Mouse (Mus musculus) CH12.LX (cell line): ENCODE measurements at regions not wholly inside any gene's neighbourhood (a gene's known extent, or its start where the extent isn't known, plus 50 kb on each side); places are given as distances from the start of the nearest gene placed in this dataset.

Experiments used
- DNase-seq: peaks from one replicate; pipeline ENCODE4 v3.0.0-alpha.2; 2013; ENCODE audit errors: extremely low read depth
- H3K27ac ChIP-seq: 2 replicates; pipeline ENCODE4 v1.5.1; 2012; ENCODE audit warnings: low read depth, mild to moderate bottlenecking, control low read depth, moderate library complexity; ENCODE audit not compliant: insufficient read depth
- H3K27me3 ChIP-seq: replicated peaks from 2 replicates; pipeline ENCODE3; 2012; ENCODE audit warnings: inconsistent platforms
- H3K36me3 ChIP-seq, 2 experiments: replicated peaks in 1 of 2; 2 replicates each; pipeline versions ENCODE3 to v1.6.1; 2012; ENCODE audit warnings: inconsistent platforms in 1 of 2, low read length in 1 of 2, mild to moderate bottlenecking in 1 of 2, mixed read lengths in 1 of 2, moderate library complexity in 1 of 2; ENCODE audit not compliant: control insufficient read depth in 1 of 2, insufficient read depth in 1 of 2
- H3K4me1 ChIP-seq, 2 experiments: 2 replicates each; pipeline ENCODE4 v1.6.1; 2012; ENCODE audit warnings: inconsistent platforms in 1 of 2, moderate library complexity in 1 of 2; ENCODE audit not compliant: insufficient read depth in 2 of 2, control insufficient read depth in 1 of 2
- H3K4me2 ChIP-seq: 2 replicates; pipeline ENCODE4 v1.6.1; 2012; ENCODE audit warnings: low read depth, mild to moderate bottlenecking, control low read depth; ENCODE audit not compliant: poor library complexity, insufficient read depth, severe bottlenecking
- H3K4me3 ChIP-seq, 3 experiments: fragments of 150-350 bp in 1 of 3; sonication (generic) in 1 of 3; replicated peaks in 1 of 3; 2 replicates each; pipeline versions ENCODE3 to v1.5.1; 2011 to 2012; ENCODE audit warnings: low read depth in 2 of 3, low read length in 2 of 3, mild to moderate bottlenecking in 2 of 3, moderate library complexity in 2 of 3, control low read depth in 1 of 3, improper control_type of control experiment in 1 of 3, inconsistent platforms in 1 of 3, mixed read lengths in 1 of 3; ENCODE audit not compliant: poor library complexity in 1 of 3
- H3K79me2 ChIP-seq: replicated peaks from 2 replicates; pipeline ENCODE4 v1.6.1; 2012; ENCODE audit warnings: mild to moderate bottlenecking, moderate library complexity; ENCODE audit not compliant: control insufficient read depth, poor library complexity, insufficient read depth, severe bottlenecking; ENCODE audit errors: extremely low read depth
- H3K9ac ChIP-seq: 2 replicates; pipeline ENCODE4 v1.6.1; 2012; ENCODE audit warnings: low read depth, mild to moderate bottlenecking, control low read depth, moderate library complexity; ENCODE audit not compliant: insufficient read depth
- H3K9me3 ChIP-seq: replicated peaks from 2 replicates; pipeline ENCODE3; 2012; ENCODE audit warnings: low read length, inconsistent platforms, mixed read lengths
- BHLHE40 ChIP-seq: IDR thresholded peaks from 2 replicates; pipeline ENCODE4 v1.6.1; 2011; ENCODE audit warnings: mild to moderate bottlenecking, low read depth, low read length, improper control_type of control experiment
- CHD2 ChIP-seq: IDR thresholded peaks from 2 replicates; pipeline ENCODE4 v1.6.1; 2011; ENCODE audit warnings: low read length, improper control_type of control experiment
- CTCF ChIP-seq, 2 experiments: IDR thresholded peaks in 1 of 2; conservative IDR thresholded peaks in 1 of 2; 2 replicates each; pipeline ENCODE4 v1.5.1; 2011 to 2012; ENCODE audit warnings: low read depth in 2 of 2, low read length in 2 of 2, improper control_type of control experiment in 1 of 2, inconsistent platforms in 1 of 2, mild to moderate bottlenecking in 1 of 2, moderate library complexity in 1 of 2
- E2F4 ChIP-seq: IDR thresholded peaks from 2 replicates; pipeline ENCODE4 v1.6.1; 2011; ENCODE audit warnings: low read depth, low read length, improper control_type of control experiment; ENCODE audit not compliant: insufficient replicate concordance
- ELF1 ChIP-seq: IDR thresholded peaks from 2 replicates; pipeline ENCODE4 v1.6.1; 2014; ENCODE audit warnings: low read depth, mild to moderate bottlenecking, inconsistent platforms, low read length, improper control_type of control experiment
- ETS1 ChIP-seq: conservative IDR thresholded peaks from 2 replicates; pipeline ENCODE4 v1.6.1; 2012; ENCODE audit warnings: low read depth, mild to moderate bottlenecking, inconsistent platforms, low read length, improper control_type of control experiment, moderate library complexity
- IRF4 ChIP-seq: IDR thresholded peaks from 2 replicates; pipeline ENCODE4 v1.6.1; 2014; ENCODE audit warnings: low read depth, mild to moderate bottlenecking, inconsistent platforms, low read length, improper control_type of control experiment
- JUN ChIP-seq: IDR thresholded peaks from 2 replicates; pipeline ENCODE4 v1.6.1; 2011; ENCODE audit warnings: low read depth, mild to moderate bottlenecking, low read length, improper control_type of control experiment, moderate library complexity; ENCODE audit not compliant: insufficient read depth
- MAFK ChIP-seq: IDR thresholded peaks from 2 replicates; pipeline ENCODE4 v1.6.1; 2011; ENCODE audit warnings: low read length, improper control_type of control experiment; ENCODE audit not compliant: insufficient replicate concordance
- MAZ ChIP-seq: IDR thresholded peaks from 2 replicates; pipeline ENCODE4 v1.6.1; 2012; ENCODE audit warnings: low read depth, mild to moderate bottlenecking, inconsistent platforms, low read length, improper control_type of control experiment, moderate library complexity
- MEF2A ChIP-seq: IDR thresholded peaks from 2 replicates; pipeline ENCODE4 v1.6.1; 2014; ENCODE audit warnings: low read depth, mild to moderate bottlenecking, inconsistent platforms, low read length, improper control_type of control experiment, borderline replicate concordance
- MXI1 ChIP-seq: IDR thresholded peaks from 2 replicates; pipeline ENCODE4 v1.6.1; 2011; ENCODE audit warnings: mild to moderate bottlenecking, low read depth, low read length, improper control_type of control experiment
- MYC ChIP-seq: IDR thresholded peaks from 2 replicates; pipeline ENCODE4 v1.6.1; 2011; ENCODE audit warnings: low read depth, mild to moderate bottlenecking, improper control_type of control experiment, low read length
- NELFE ChIP-seq: IDR thresholded peaks from 2 replicates; pipeline ENCODE4 v1.6.1; 2011; ENCODE audit warnings: low read depth, low read length, improper control_type of control experiment
- PAX5 ChIP-seq: IDR thresholded peaks from 2 replicates; pipeline ENCODE4 v1.6.1; 2012; ENCODE audit warnings: low read length, inconsistent platforms, mixed read lengths
- POLR2AphosphoS2 ChIP-seq: IDR thresholded peaks from 2 replicates; pipeline ENCODE4 v1.6.1; 2011; ENCODE audit warnings: low read depth, low read length, improper control_type of control experiment
- SIN3A ChIP-seq: IDR thresholded peaks from 2 replicates; pipeline ENCODE4 v1.6.1; 2012; ENCODE audit warnings: low read length, improper control_type of control experiment, inconsistent platforms
- SMC3 ChIP-seq: IDR thresholded peaks from 2 replicates; pipeline ENCODE4 v1.6.1; 2011; ENCODE audit warnings: low read depth, low read length, improper control_type of control experiment
- TCF12 ChIP-seq: IDR thresholded peaks from 2 replicates; pipeline ENCODE4 v1.6.1; 2014; ENCODE audit warnings: low read depth, mild to moderate bottlenecking, inconsistent platforms, low read length, improper control_type of control experiment
- UBTF ChIP-seq: IDR thresholded peaks from 2 replicates; pipeline ENCODE4 v1.6.1; 2012; ENCODE audit warnings: low read depth, mild to moderate bottlenecking, inconsistent platforms, low read length, improper control_type of control experiment, moderate library complexity
- USF1 ChIP-seq: IDR thresholded peaks from 2 replicates; pipeline ENCODE4 v1.6.1; 2014; ENCODE audit warnings: low read depth, mild to moderate bottlenecking, inconsistent platforms, low read length, improper control_type of control experiment
- USF2 ChIP-seq: conservative IDR thresholded peaks from 2 replicates; pipeline ENCODE4 v1.6.1; 2011; ENCODE audit warnings: low read depth, low read length, improper control_type of control experiment
- ZKSCAN1 ChIP-seq: IDR thresholded peaks from 2 replicates; pipeline ENCODE4 v1.6.1; 2012; ENCODE audit warnings: low read depth, inconsistent platforms, low read length, improper control_type of control experiment, borderline replicate concordance
- dilution Hi-C: fragments of 300-500 bp; cut with MboI; formaldehyde crosslinking; loops from 2 replicates; pipeline ENCODE4 v1.14.3; 2020; ENCODE audit warnings: low sequenced_read_pairs; ENCODE audit not compliant: extremely low pct_unique_long_range_greater_than_20kb, extremely low pct_ligation_motif_present
- in situ Hi-C: fragments of 300-500 bp; cut with MboI; formaldehyde crosslinking; loops from 3 replicates; pipeline ENCODE4 v1.14.3; 2019; ENCODE audit warnings: low sequenced_read_pairs, low pct_ligation_motif_present, low pct_unique_long_range_greater_than_20kb, mixed read lengths

GRCm38 (mm10) chr16:3271819-3272490 is 318.9 kb upstream of the Olfr161 start:
- H3K79me2 ChIP-seq, result no peaks in the 10 kb centered on the region
- in situ Hi-C loops, result no loop called here
- H3K4me3 ChIP-seq, result no peak overlapping the region
- H3K4me2 ChIP-seq, result no peak overlapping the region
- no peak for TF ChIP-seq E2F4
- no peak for TF ChIP-seq MEF2A
- TF ChIP-seq BHLHE40, result no peak
- TF ChIP-seq CTCF (conservative IDR thresholded peaks at IDR 0.05 in 1 of 2, IDR thresholded peaks at IDR 0.05 in 1 of 2; ENCODE audit: low read depth in 2 of 2, low read length in 2 of 2), result no peak
- TF ChIP-seq ZKSCAN1, result no peak
- TF ChIP-seq ELF1, result no peak
- TF ChIP-seq UBTF, result no peak
- TF ChIP-seq MXI1, result no peak
- TF ChIP-seq TCF12, result no peak
- TF ChIP-seq USF1, result no peak
- TF ChIP-seq IRF4, result no peak
- no peak for TF ChIP-seq USF2
- TF ChIP-seq NELFE, result no peak
- no peak for TF ChIP-seq CHD2
- no peak for TF ChIP-seq MYC
- TF ChIP-seq POLR2AphosphoS2, result no peak
- no peak for TF ChIP-seq PAX5
- no peak for TF ChIP-seq ETS1
- H3K36me3 ChIP-seq, result no peaks in the 10 kb centered on the region
- no peaks in the 10 kb centered on the region for H3K27me3 ChIP-seq
- dilution Hi-C loops, result no loop called here
- no peak overlapping the region for H3K27ac ChIP-seq
- H3K9ac ChIP-seq, result no peak overlapping the region
- 0 out of 4 replicates have a peak, but pooled peaks cover 0 to 3% of the 10 kb centered on the region in 2 experiments for H3K4me1 ChIP-seq
- DNase-seq, result no peak
- H3K9me3 ChIP-seq, result no peaks in the 10 kb centered on the region

GRCm38 (mm10) chr16:3273427-3273826 is 317.4 kb upstream of the Olfr161 start:
- dilution Hi-C loops, result no loop called here
- H3K27me3 ChIP-seq, result no peaks in the 10 kb centered on the region
- TF ChIP-seq MAFK, result no peak
- no peak for TF ChIP-seq MXI1
- no peak for TF ChIP-seq JUN
- no peak for TF ChIP-seq SIN3A
- TF ChIP-seq MAZ, result no peak
- no peak for TF ChIP-seq USF2
- no peak for TF ChIP-seq SMC3
- TF ChIP-seq IRF4, result no peak
- TF ChIP-seq, all 38 proteins: peak for 0
- Histone ChIP-seq H3K4me3 (no peak overlapping the region), H3K27ac (no peak overlapping the region), H3K9me3 (no peaks in the 10 kb centered on the region), H3K9ac (no peak overlapping the region), H3K36me3 (no peaks in the 10 kb centered on the region), H3K79me2 (no peaks in the 10 kb centered on the region), H3K4me2 (no peak overlapping the region), H3K4me1 (0 out of 4 replicates have a peak, but pooled peaks cover 0 to 3% of the 10 kb centered on the region in 2 experiments)
- no peak for DNase-seq
- in situ Hi-C loops, result no loop called here
